Mouse (Mus musculus) embryonic facial prominence, embryonic 11.5 days (tissue): ENCODE data around the gene Zpr1. TPM values are rescaled to one million over a fixed set of nuclear protein-coding genes. Genes with fewer than 3 reads are reported as not detected.
A peak's percentile ranks its signal among the peaks of the same experiment; 100 is the strongest.

ENCODE experiments used
- ATAC-seq: fragments of 200-750 bp; cut with Nextera tagmentation; replicated peaks from 2 replicates; pipeline ENCODE4 v1.8.0; 2017; ENCODE audit warnings: low read depth; ENCODE audit not compliant: insufficient number of reproducible peaks, low FRiP score, low TSS enrichment
- DNase-seq: peaks from one replicate; pipeline ENCODE4 v3.0.0-alpha.2; 2015; ENCODE audit warnings: low spot score
- H3K27ac ChIP-seq: fragments of 300-500 bp; sonication (generic); replicated peaks from 2 replicates; pipeline ENCODE4 v1.5.1; 2014; ENCODE audit warnings: mild to moderate bottlenecking, low read depth, low read length, control low read depth
- H3K27me3 ChIP-seq: fragments of 300-500 bp; sonication (generic); 2 replicates; pipeline ENCODE4 v1.6.1; 2014; ENCODE audit warnings: mild to moderate bottlenecking, low read length, moderate library complexity, mixed read lengths; ENCODE audit not compliant: control insufficient read depth, insufficient read depth
- H3K36me3 ChIP-seq: fragments of 300-500 bp; sonication (generic); replicated peaks from 2 replicates; pipeline ENCODE4 v1.6.1; 2014; ENCODE audit warnings: low read depth, mild to moderate bottlenecking, low read length, moderate library complexity, mixed read lengths; ENCODE audit not compliant: control insufficient read depth, insufficient read depth
- H3K4me1 ChIP-seq: fragments of 300-500 bp; sonication (generic); 2 replicates; pipeline ENCODE4 v1.6.1; 2014; ENCODE audit warnings: low read length, mixed read lengths; ENCODE audit not compliant: control insufficient read depth, insufficient read depth
- H3K4me2 ChIP-seq: fragments of 300-500 bp; sonication (generic); 2 replicates; pipeline ENCODE4 v1.6.1; 2014; ENCODE audit warnings: low read depth, mild to moderate bottlenecking, control low read depth, low read length, moderate library complexity
- H3K4me3 ChIP-seq: fragments of 300-500 bp; sonication (generic); 2 replicates; pipeline ENCODE4 v1.5.1; 2014; ENCODE audit warnings: low read depth, low read length, control low read depth
- H3K9ac ChIP-seq: fragments of 300-500 bp; sonication (generic); replicated peaks from 2 replicates; pipeline ENCODE4 v1.6.1; 2014; ENCODE audit warnings: mild to moderate bottlenecking, control low read depth, low read length
- H3K9me3 ChIP-seq: fragments of 300-500 bp; sonication (generic); replicated peaks from 2 replicates; pipeline ENCODE4 v1.6.1; 2016; ENCODE audit warnings: mild to moderate bottlenecking, low read length, inconsistent platforms, mixed read lengths; ENCODE audit not compliant: control insufficient read depth
- WGBS: fragments of 180-500 bp; shearing (Covaris S2); extraction: QIAGEN DNeasy Blood & Tissue Kit; methylation state at CpG from one replicate; pipeline ENCODE4 v1.1.7; 2014; 5-methylcytosine and 5-hydroxymethylcytosine counted together
- polyA plus RNA-seq: library from polyadenylated mRNA; unstranded; fragments of >200 nt; fragmentation: Nextera tagmentation; extraction: Ambion mirVana; gene quantifications from 2 replicates; pipeline ENCODE4 v1.2.1, GENCODE M21; 2014

The Zpr1 gene
- polyA plus RNA-seq, 1 experiment from 2014 or later, result 65.9 TPM

GRCm38 (mm10) chr9:46269125-46269524 is 3.7 kb upstream of the Zpr1 start:
- H3K4me3 ChIP-seq, result no peak overlapping the region
- no peak for ATAC-seq
- H3K4me1 ChIP-seq, result no peaks in the 10 kb centered on the region
- no peaks in the 10 kb centered on the region for H3K27me3 ChIP-seq
- no peak overlapping the region for H3K27ac ChIP-seq
- no peak overlapping the region for H3K4me2 ChIP-seq
- H3K36me3 ChIP-seq, result no peaks in the 10 kb centered on the region
- H3K9ac ChIP-seq, result no peak overlapping the region
- DNase-seq, result no peak
- WGBS, result 83% methylated on average over 5 of the region's 5 CpGs
- no peaks in the 10 kb centered on the region for H3K9me3 ChIP-seq

- H3K27ac ChIP-seq, result no peak overlapping the region
- H3K36me3 ChIP-seq, result no peaks in the 10 kb centered on the region
- no peaks in the 10 kb centered on the region for H3K9me3 ChIP-seq
- no peaks in the 10 kb centered on the region for H3K4me1 ChIP-seq
- H3K4me2 ChIP-seq, result no peak overlapping the region
- 93% methylated on average over 4 of the region's 4 CpGs for WGBS
- DNase-seq, result no peak
- H3K27me3 ChIP-seq, result no peaks in the 10 kb centered on the region
- ATAC-seq, result no peak
- H3K4me3 ChIP-seq, result no peak overlapping the region
- H3K9ac ChIP-seq, result no peak overlapping the region
Observed at GRCm38 (mm10) chr9:46270782-46271181, 2.1 kb upstream of the Zpr1 start.

- Histone ChIP-seq H3K4me2 (no peak overlapping the region), H3K36me3 (no peaks in the 10 kb centered on the region), H3K4me3 (no peak overlapping the region), H3K27me3 (no peaks in the 10 kb centered on the region), H3K9ac (no peak overlapping the region), H3K9me3 (no peaks in the 10 kb centered on the region), H3K27ac (no peak overlapping the region), H3K4me1 (no peaks in the 10 kb centered on the region)
- 92% methylated on average over 9 of the region's 9 CpGs for WGBS
- DNase-seq (no peak), ATAC-seq (no peak)
Observed at GRCm38 (mm10) chr9:46272070-46272469, 794 bp upstream of the Zpr1 start.

- WGBS, result 87% methylated on average over 9 of the region's 9 CpGs
- Histone ChIP-seq H3K27ac (no peak overlapping the region), H3K4me3 (no peak overlapping the region), H3K4me2 (no peak overlapping the region), H3K27me3 (no peaks in the 10 kb centered on the region), H3K9ac (no peak overlapping the region), H3K4me1 (no peaks in the 10 kb centered on the region), H3K36me3 (no peaks in the 10 kb centered on the region), H3K9me3 (no peaks in the 10 kb centered on the region)
- no peak for ATAC-seq
- no peak for DNase-seq
Observed at GRCm38 (mm10) chr9:46274494-46274893, 1.6 kb downstream of the Zpr1 start.

- WGBS, result under 1% methylated on average over 55 of the region's 55 CpGs
- no peaks in the 10 kb centered on the region; the same call in none of the 2 replicates for H3K36me3 ChIP-seq
Observed at GRCm38 (mm10) chr9:46282631-46283436, 10.0 kb downstream of the Zpr1 start, which contains the start of gene Bud13. Gene Bud13, plus strand, starts transcription at chr9:46283008.

GRCm38 (mm10) chr9:46298381-46298780 is 25.5 kb downstream of the Zpr1 start:
- Histone ChIP-seq H3K4me3 (no peak overlapping the region), H3K36me3 (no peaks in the 10 kb centered on the region; the same call in 1 of the 2 replicates), H3K4me1 (no peaks in the 10 kb centered on the region), H3K4me2 (no peak overlapping the region), H3K27me3 (no peaks in the 10 kb centered on the region), H3K9ac (no peak overlapping the region), H3K27ac (no peak overlapping the region), H3K9me3 (no peaks in the 10 kb centered on the region)
- ATAC-seq (no peak), DNase-seq (no peak)
- 81% methylated on average over 4 of the region's 4 CpGs for WGBS

More at GRCm38 (mm10) chr9:46282631-46283436, 10.0 kb downstream of the Zpr1 start, which contains the start of gene Bud13:
- DNase-seq (peak; percentile 95), ATAC-seq (peak; percentile 84)
- no peaks in the 10 kb centered on the region for H3K9me3 ChIP-seq
- H3K4me3 ChIP-seq, result peak within 1 kb of the TSS; percentile 77
- H3K4me1 ChIP-seq, result no peaks in the 10 kb centered on the region; the same call in 1 of the 2 replicates
- peak within 1 kb of the TSS; percentile 45 for H3K4me2 ChIP-seq
- no peaks in the 10 kb centered on the region for H3K27me3 ChIP-seq
- H3K9ac ChIP-seq, result peak within 1 kb of the TSS; percentile 83
- peak within 1 kb of the TSS; percentile 4; the same call in 1 of the 2 replicates for H3K27ac ChIP-seq

- Histone ChIP-seq H3K4me2 (no peak overlapping the region), H3K9ac (no peak overlapping the region), H3K4me1 (no peaks in the 10 kb centered on the region), H3K36me3 (no peaks in the 10 kb centered on the region), H3K4me3 (no peak overlapping the region), H3K27me3 (no peaks in the 10 kb centered on the region), H3K27ac (no peak overlapping the region), H3K9me3 (no peaks in the 10 kb centered on the region)
- DNase-seq (peak; percentile 78), ATAC-seq (0 out of 2 replicates have a peak, but pooled peaks have one; percentile 68)
- WGBS, result 7% methylated on average over 2 of the region's 2 CpGs
Observed at GRCm38 (mm10) chr9:46302142-46302541, 29.3 kb downstream of the Zpr1 start.

- DNase-seq (peak; percentile 61), ATAC-seq (no peak)
- Histone ChIP-seq H3K4me1 (no peaks in the 10 kb centered on the region), H3K36me3 (no peaks in the 10 kb centered on the region), H3K9ac (no peak overlapping the region; the same call in 1 of the 2 replicates), H3K9me3 (no peaks in the 10 kb centered on the region), H3K27ac (no peak overlapping the region), H3K4me3 (no peak overlapping the region), H3K4me2 (no peak overlapping the region), H3K27me3 (no peaks in the 10 kb centered on the region)
- 16% methylated on average over 7 of the region's 7 CpGs for WGBS
Observed at GRCm38 (mm10) chr9:46309121-46309520, 36.3 kb downstream of the Zpr1 start.
